Mouse (Mus musculus) cerebellum, adult 9-10 months (tissue): ENCODE data around the gene Rhoc.

Experiments used
- DNase-seq: peaks from one replicate; pipeline ENCODE4 v3.0.0; 2022

Gene Rhoc

DNA sequence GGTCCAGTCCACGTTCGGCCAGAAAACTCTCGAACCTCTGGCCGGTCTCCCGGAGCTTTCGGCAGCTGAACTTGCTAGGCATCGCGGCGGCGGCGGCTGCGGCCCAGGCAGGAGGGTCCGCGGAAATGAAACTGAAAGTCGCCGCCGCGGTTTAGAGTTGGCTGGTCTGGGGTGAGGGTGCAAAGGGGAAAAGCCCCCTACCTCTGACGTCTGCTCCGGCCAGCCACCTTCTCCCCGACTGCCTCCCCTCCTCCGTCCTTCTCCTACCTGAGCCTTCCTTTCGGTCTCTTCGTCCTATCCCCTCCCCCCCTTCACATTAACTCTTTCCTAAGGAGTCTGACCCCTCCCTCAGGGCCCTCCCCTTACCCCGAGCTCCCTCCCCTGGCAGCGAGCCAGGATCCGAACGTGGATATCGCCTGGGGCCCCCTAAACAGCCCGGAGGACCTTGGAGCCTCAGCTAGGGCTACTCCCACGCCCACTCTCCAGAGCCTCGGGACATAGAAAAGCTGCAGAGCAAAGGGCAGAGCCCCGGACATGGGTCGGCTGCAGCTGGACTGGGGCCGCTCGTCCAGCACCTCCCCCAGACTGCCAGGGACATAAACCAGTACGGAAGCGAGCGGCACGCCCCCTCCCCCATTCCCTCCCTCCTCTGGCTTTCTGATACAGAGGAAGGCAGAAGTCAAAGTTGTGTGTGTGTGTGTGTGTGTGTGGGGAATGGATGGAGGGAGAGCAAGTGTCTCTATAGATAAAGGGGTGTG lies 30.0 kb downstream of the Rhoc start, which contains the start of gene Mov10:
Gene Mov10, minus strand, starts transcription at position 573 of the 758 bp plus-strand sequence.
- peak; percentile 14 for DNase-seq

DNA sequence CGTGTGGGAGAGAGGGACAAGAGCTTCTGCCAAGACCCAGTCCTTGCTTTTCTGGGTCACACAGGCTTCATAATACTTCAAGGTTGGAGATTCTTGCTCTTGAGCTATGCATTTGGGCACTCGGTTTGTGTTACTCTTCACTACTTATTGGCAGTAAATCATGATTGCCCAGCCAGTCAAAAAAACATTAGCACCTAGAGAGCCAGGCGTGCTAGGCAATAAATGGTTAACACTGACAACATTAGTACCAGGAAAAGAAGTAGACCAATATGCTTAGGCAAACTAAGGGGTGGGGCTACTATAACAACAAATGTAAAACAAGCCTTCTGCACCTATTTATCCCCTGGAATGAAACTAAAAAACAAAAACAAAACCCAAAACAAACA lies 30.6 kb downstream of the Rhoc start:
- DNase-seq = peak; percentile 5

DNA sequence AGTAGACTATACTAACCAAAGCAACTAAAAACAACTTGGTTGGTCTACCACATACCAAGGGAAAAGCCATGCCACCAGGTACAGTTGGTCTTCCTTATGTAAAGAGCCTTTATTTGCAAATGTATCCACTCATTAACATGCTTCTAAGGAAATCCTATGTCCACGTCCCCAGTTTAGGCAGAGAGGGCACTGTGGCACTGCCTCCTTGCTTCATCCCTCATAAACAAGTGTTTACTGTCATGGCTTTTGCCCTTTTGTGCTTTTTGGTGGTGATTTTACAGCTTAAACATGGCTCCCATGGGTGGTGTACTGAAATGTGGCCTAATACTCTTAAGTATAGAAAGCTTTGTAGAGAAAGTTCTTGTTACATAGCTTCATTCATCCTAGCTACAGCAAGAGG lies 32.3 kb downstream of the Rhoc start:
- DNase-seq = no peak

DNA sequence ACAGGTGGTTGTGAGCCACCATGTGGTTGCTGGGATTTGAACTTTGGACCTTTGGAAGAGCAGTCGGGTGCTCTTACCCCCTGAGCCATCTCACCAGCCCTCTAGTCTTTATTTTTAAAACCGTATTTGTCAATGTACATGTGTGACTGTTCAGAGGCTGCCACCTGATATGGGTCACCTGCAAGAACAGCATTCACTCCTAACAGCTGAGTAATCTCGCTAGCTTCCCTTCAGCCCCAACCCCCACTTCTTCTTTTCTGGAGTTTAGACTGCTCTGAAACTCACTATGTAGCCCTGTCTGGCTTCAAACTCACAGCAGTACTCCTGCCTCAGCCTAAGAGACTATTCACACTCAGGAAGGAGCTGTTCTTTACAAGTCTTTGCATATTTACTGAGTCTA lies 34.2 kb downstream of the Rhoc start:
- DNase-seq = no peak

DNA sequence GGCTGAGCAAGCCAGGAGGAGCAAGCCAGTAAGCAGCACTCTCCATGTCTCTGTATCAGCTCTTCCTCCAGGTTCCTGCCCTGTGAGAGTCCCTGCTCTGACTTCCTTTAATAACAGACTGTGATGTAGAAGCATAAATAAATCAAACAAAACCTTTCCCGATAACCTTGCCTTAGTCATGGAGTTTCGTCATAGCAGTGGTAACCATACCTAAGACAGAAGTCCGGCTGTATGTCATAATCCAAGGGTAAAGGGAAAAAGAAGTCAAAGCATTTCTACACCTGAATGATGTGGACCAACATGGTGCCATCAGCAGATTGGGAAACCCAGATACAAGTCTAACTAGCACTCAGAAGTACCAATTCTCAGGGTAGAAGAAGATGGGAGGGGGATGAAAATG lies 47.6 kb downstream of the Rhoc start:
- no peak for DNase-seq

DNA sequence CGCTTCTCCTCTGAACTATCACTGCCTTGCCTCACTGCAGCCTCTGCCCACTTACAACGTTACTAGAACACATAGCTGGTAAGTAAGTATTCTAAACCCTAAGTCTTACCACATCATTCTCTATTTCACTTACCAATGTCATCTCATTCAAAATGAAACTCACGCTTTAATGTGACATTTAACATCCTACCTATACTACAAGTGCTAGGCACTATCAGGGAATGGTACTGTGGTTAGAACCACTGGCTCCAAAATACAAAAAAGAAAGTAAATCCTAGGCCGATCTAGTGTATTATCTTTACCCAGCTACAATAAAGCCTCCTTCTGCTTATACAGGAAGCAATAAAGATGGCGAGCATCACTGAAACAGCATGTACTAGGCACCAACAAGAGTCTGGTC lies 52.9 kb downstream of the Rhoc start:
- no peak for DNase-seq
